Mouse (Mus musculus): ENCODE data around the gene Tmem63a. TPM values are rescaled to one million over a fixed set of nuclear protein-coding genes. Genes with fewer than 3 reads are reported as not detected.

Tmem63a gene
- total and polyA plus RNA-seq, 3 experiments: 0.89 to 3.0 (median 2.2) TPM

DNA sequence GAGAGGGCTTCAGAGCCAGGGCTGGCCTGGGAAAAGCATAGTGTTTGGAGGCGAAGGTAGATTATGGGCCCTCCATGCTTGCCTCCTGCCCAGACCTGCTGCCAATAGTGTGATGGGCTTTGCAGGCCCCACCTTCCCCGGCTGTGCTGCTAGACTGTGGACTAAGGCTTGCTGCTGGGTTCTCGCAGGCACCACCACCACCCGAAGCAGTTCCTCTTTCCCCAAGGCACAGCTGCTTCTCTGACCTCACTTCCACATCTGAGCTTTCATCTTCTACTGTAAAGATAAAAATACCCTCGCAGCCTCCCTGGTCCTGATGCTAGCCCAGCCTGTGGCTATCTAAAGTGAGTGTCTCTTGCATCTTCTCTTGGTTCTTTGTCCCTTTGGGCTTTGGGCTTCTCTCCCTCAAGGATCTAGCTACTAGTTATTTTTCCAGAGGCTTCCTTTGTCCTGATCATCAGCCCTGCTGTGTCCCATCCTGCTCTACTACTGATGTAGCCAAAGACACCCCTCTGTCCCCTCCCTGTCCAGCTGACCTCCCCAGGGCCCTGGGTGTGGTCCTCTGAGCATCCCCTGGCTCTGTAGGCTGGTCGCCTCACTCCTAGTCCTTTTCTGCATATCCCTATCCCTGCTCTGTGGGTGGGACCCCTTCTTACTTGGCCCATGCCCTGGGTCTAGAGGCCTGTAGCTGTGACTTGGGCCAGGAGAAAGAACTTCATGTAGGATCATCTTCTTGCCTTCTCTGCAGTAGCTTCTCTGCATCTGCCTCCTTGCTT is 19.7 kb upstream of the Tmem63a start (continued):
- TF ChIP-seq USF2 (conservative IDR thresholded peaks at IDR 0.05; ENCODE audit: low read depth, low read length): no peak
- TF ChIP-seq NELFE (IDR thresholded peaks at IDR 0.05; ENCODE audit: low read depth, low read length): no peak
- TF ChIP-seq ZMIZ1 (IDR thresholded peaks at IDR 0.05; ENCODE audit: low read depth, low read length): no peak
- peak; percentile 88 for TF ChIP-seq EP300 (IDR thresholded peaks at IDR 0.05; ENCODE audit: low read length)
- no peak; the same call in 1 of the 2 replicates for TF ChIP-seq MAX (IDR thresholded peaks at IDR 0.05; ENCODE audit: low read length)
- TF ChIP-seq ZKSCAN1 (IDR thresholded peaks at IDR 0.05; ENCODE audit: borderline replicate concordance, low read depth, low read length): no peak
- TF ChIP-seq BHLHE40 (IDR thresholded peaks at IDR 0.05; ENCODE audit: low read depth, low read length): peak; percentile 56; the same call in 1 of the 2 replicates
- TF ChIP-seq JUN (IDR thresholded peaks at IDR 0.05; ENCODE audit: insufficient read depth, low read depth, low read length): peak; percentile 49; the same call in 1 of the 2 replicates
- TF ChIP-seq POLR2A (IDR thresholded peaks at IDR 0.05; ENCODE audit: low read depth, low read length): peak; percentile 36; the same call in 1 of the 2 replicates
- peak; percentile 26; the same call in 1 of the 2 replicates for TF ChIP-seq ELF1 (IDR thresholded peaks at IDR 0.05; ENCODE audit: low read depth, low read length)
- TF ChIP-seq MXI1 (IDR thresholded peaks at IDR 0.05; ENCODE audit: low read depth, low read length): no peak

DNA sequence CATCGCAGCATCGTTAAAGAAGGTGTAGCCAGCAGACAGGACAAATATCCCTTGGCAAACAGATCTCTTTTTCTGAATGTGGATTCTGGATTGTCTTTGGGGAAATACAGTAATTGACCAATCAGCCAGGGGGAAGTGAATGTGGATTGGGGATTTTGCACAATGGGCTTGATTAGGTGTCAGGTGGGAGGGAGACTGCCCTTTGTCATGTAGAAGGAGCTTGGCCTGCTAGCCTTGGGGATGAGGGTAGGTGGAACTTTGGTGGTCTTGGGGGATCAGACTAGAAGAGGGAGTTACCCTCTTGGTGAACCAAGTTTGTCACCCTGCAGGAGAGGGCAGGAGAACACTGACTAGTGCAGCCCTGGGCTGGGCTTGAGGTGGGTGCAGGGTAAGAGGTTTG is 17.4 kb upstream of the Tmem63a start:
- H3K36me3 ChIP-seq (replicated peaks in 1 of 2; ENCODE audit: control insufficient read depth in 1 of 2, insufficient read depth in 1 of 2, low read length in 1 of 2): no peaks in the 10 kb centered on the region
- H3K79me2 ChIP-seq (replicated peaks; ENCODE audit: control insufficient read depth, extremely low read depth, insufficient read depth, poor library complexity, severe bottlenecking): no peaks in the 10 kb centered on the region
- no peaks in the 10 kb centered on the region for H3K9me3 ChIP-seq (replicated peaks; ENCODE audit: low read length)
- in situ Hi-C loops (cut with MboI; ENCODE audit: low pct_ligation_motif_present, low pct_unique_long_range_greater_than_20kb, low sequenced_read_pairs): loop anchor here (5.0 kb wide), 1 partner anchor 48 kb away; no protein-coding TSS in a partner anchor
- H3K4me2 ChIP-seq (ENCODE audit: insufficient read depth, low read depth, poor library complexity, severe bottlenecking): no peak overlapping the region
- H3K4me3 ChIP-seq (replicated peaks in 1 of 3; ENCODE audit: low read depth in 2 of 3, low read length in 2 of 3, poor library complexity in 1 of 3): no peak overlapping the region
- H3K9ac ChIP-seq (ENCODE audit: insufficient read depth, low read depth): no peak overlapping the region
- no peak overlapping the region for H3K27ac ChIP-seq (ENCODE audit: insufficient read depth, low read depth)
- no peak for TF ChIP-seq SIN3A (IDR thresholded peaks at IDR 0.05; ENCODE audit: low read length)
- TF ChIP-seq E2F4 (IDR thresholded peaks at IDR 0.05; ENCODE audit: insufficient replicate concordance, low read depth, low read length): no peak
- TF ChIP-seq CTCF (conservative IDR thresholded peaks at IDR 0.05 in 1 of 2, IDR thresholded peaks at IDR 0.05 in 1 of 2; ENCODE audit: low read depth in 2 of 2, low read length in 2 of 2): no peak
- no peak for TF ChIP-seq RAD21 (IDR thresholded peaks at IDR 0.05; ENCODE audit: low read depth, low read length)
- no peak for TF ChIP-seq MXI1 (IDR thresholded peaks at IDR 0.05; ENCODE audit: low read depth, low read length)
- TF ChIP-seq GABPA (IDR thresholded peaks at IDR 0.05; ENCODE audit: insufficient replicate concordance, low read depth, low read length): no peak
- no peak for TF ChIP-seq BHLHE40 (IDR thresholded peaks at IDR 0.05; ENCODE audit: low read depth, low read length)
- TF ChIP-seq CHD2 (IDR thresholded peaks at IDR 0.05; ENCODE audit: low read length): no peak
- dilution Hi-C loops (cut with MboI; ENCODE audit: extremely low pct_ligation_motif_present, extremely low pct_unique_long_range_greater_than_20kb, low sequenced_read_pairs): no loop called here
- H3K4me1 ChIP-seq (ENCODE audit: control insufficient read depth in 1 of 2, insufficient read depth in 2 of 2): peaks cover 26 to 63% of the 10 kb centered on the region in 2 experiments
- no peaks in the 10 kb centered on the region for H3K27me3 ChIP-seq (replicated peaks)
- DNase-seq (ENCODE audit: extremely low read depth): no peak

- Histone ChIP-seq H3K9ac (ENCODE audit: insufficient read depth, low read depth) (no peak overlapping the region), H3K9me3 (replicated peaks; ENCODE audit: low read length) (no peaks in the 10 kb centered on the region), H3K79me2 (replicated peaks; ENCODE audit: control insufficient read depth, extremely low read depth, insufficient read depth, poor library complexity, severe bottlenecking) (no peaks in the 10 kb centered on the region), H3K36me3 (replicated peaks in 1 of 2; ENCODE audit: control insufficient read depth in 1 of 2, insufficient read depth in 1 of 2, low read length in 1 of 2) (no peaks in the 10 kb centered on the region), H3K27ac (ENCODE audit: insufficient read depth, low read depth) (no peak overlapping the region), H3K4me1 (ENCODE audit: control insufficient read depth in 1 of 2, insufficient read depth in 2 of 2) (peaks cover 24 to 58% of the 10 kb centered on the region in 2 experiments), H3K4me2 (ENCODE audit: insufficient read depth, low read depth, poor library complexity, severe bottlenecking) (peak overlapping the region; percentile 14; the same call in 1 of the 2 replicates), H3K27me3 (replicated peaks) (no peaks in the 10 kb centered on the region), H3K4me3 (replicated peaks in 1 of 3; ENCODE audit: low read depth in 2 of 3, low read length in 2 of 3, poor library complexity in 1 of 3) (no peak overlapping the region)
- in situ Hi-C loops (cut with MboI; ENCODE audit: low pct_ligation_motif_present, low pct_unique_long_range_greater_than_20kb, low sequenced_read_pairs) (no loop called here), dilution Hi-C loops (cut with MboI; ENCODE audit: extremely low pct_ligation_motif_present, extremely low pct_unique_long_range_greater_than_20kb, low sequenced_read_pairs) (no loop called here)
- peak; percentile 62 for DNase-seq (ENCODE audit: extremely low read depth)
- peak; percentile 80; the same call in 1 of the 2 replicates for TF ChIP-seq JUND (conservative IDR thresholded peaks at IDR 0.05; ENCODE audit: low read depth, low read length)
- TF ChIP-seq RCOR1 (conservative IDR thresholded peaks at IDR 0.05; ENCODE audit: low read depth, low read length): peak; percentile 78; the same call in 1 of the 2 replicates
- peak; percentile 89 for TF ChIP-seq EP300 (IDR thresholded peaks at IDR 0.05; ENCODE audit: low read length)
- no peak for TF ChIP-seq NELFE (IDR thresholded peaks at IDR 0.05; ENCODE audit: low read depth, low read length)
- TF ChIP-seq CHD2 (IDR thresholded peaks at IDR 0.05; ENCODE audit: low read length): no peak
- TF ChIP-seq RAD21 (IDR thresholded peaks at IDR 0.05; ENCODE audit: low read depth, low read length): no peak
- TF ChIP-seq MAFK (IDR thresholded peaks at IDR 0.05; ENCODE audit: insufficient replicate concordance, low read length): no peak; the same call in 1 of the 2 replicates
- no peak for TF ChIP-seq POLR2AphosphoS2 (IDR thresholded peaks at IDR 0.05; ENCODE audit: low read depth, low read length)
- peak; percentile 90 for TF ChIP-seq IRF4 (IDR thresholded peaks at IDR 0.05; ENCODE audit: low read depth, low read length)
- TF ChIP-seq ZC3H11A (IDR thresholded peaks at IDR 0.05; ENCODE audit: low read depth, low read length): no peak
- TF ChIP-seq TBP (conservative IDR thresholded peaks at IDR 0.05; ENCODE audit: low read depth, low read length): no peak
- TF ChIP-seq HCFC1 (IDR thresholded peaks at IDR 0.05; ENCODE audit: low read depth, low read length): no peak
- TF ChIP-seq UBTF (IDR thresholded peaks at IDR 0.05; ENCODE audit: low read depth, low read length): no peak
- no peak for TF ChIP-seq ZMIZ1 (IDR thresholded peaks at IDR 0.05; ENCODE audit: low read depth, low read length)
- TF ChIP-seq PAX5 (IDR thresholded peaks at IDR 0.05; ENCODE audit: low read length): no peak
- TF ChIP-seq MAZ (IDR thresholded peaks at IDR 0.05; ENCODE audit: low read depth, low read length): peak; percentile 57; the same call in 1 of the 2 replicates
- no peak for TF ChIP-seq USF1 (IDR thresholded peaks at IDR 0.05; ENCODE audit: low read depth, low read length)
Observed at GRCm38 (mm10) chr1:180926286-180926685, 15.9 kb upstream of the Tmem63a start.
